Mouse (Mus musculus) hindbrain, embryonic 15.5 days (tissue): ENCODE results near the gene Apba2. TPM values are rescaled to one million over a fixed set of nuclear protein-coding genes. Genes with fewer than 3 reads are reported as not detected.

Experiments used
- ATAC-seq: fragments of 200-750 bp; cut with Nextera tagmentation; 2 replicates; pipeline ENCODE4 v1.8.0; 2017; ENCODE audit warnings: low read depth, moderate number of reproducible peaks, moderate TSS enrichment; ENCODE audit not compliant: low FRiP score
- H3K27ac ChIP-seq: fragments of 300-500 bp; sonication (generic); replicated peaks from 2 replicates; pipeline ENCODE4 v1.5.1; 2015; ENCODE audit warnings: mild to moderate bottlenecking, inconsistent platforms
- H3K27me3 ChIP-seq: fragments of 300-500 bp; sonication (generic); 2 replicates; pipeline ENCODE4 v1.6.1; 2015; ENCODE audit warnings: control low read depth, inconsistent platforms
- H3K36me3 ChIP-seq: fragments of 300-500 bp; sonication (generic); 2 replicates; pipeline ENCODE4 v1.6.1; 2015; ENCODE audit warnings: control low read depth, inconsistent platforms
- H3K4me1 ChIP-seq: fragments of 300-500 bp; sonication (generic); replicated peaks from 2 replicates; pipeline ENCODE4 v1.6.1; 2015; ENCODE audit warnings: control low read depth, inconsistent platforms
- H3K4me2 ChIP-seq: fragments of 300-500 bp; sonication (generic); 2 replicates; pipeline ENCODE4 v1.6.1; 2015; ENCODE audit warnings: moderate library complexity, mild to moderate bottlenecking, inconsistent platforms
- H3K4me3 ChIP-seq: fragments of 300-500 bp; sonication (generic); 2 replicates; pipeline ENCODE4 v1.5.1; 2015; ENCODE audit warnings: mild to moderate bottlenecking, inconsistent platforms
- H3K9ac ChIP-seq: fragments of 300-500 bp; sonication (generic); 2 replicates; pipeline ENCODE4 v1.6.1; 2015; ENCODE audit warnings: inconsistent platforms
- H3K9me3 ChIP-seq: fragments of 300-500 bp; sonication (generic); 2 replicates; pipeline ENCODE4 v1.6.1; 2016; ENCODE audit warnings: control low read depth, inconsistent platforms
- WGBS: fragments of 180-500 bp; shearing (Covaris S2); methylation state at CpG from one replicate; pipeline ENCODE4 v1.1.7; 2015; 5-methylcytosine and 5-hydroxymethylcytosine counted together
- polyA plus RNA-seq: library from polyadenylated mRNA; unstranded; fragments of >200 nt; fragmentation: Nextera tagmentation; extraction: Ambion mirVana; gene quantifications from 2 replicates; pipeline ENCODE4 v1.2.1, GENCODE M21; 2015

Gene Apba2
- polyA plus RNA-seq, 1 experiment from 2014 or later, result 175 TPM

DNA sequence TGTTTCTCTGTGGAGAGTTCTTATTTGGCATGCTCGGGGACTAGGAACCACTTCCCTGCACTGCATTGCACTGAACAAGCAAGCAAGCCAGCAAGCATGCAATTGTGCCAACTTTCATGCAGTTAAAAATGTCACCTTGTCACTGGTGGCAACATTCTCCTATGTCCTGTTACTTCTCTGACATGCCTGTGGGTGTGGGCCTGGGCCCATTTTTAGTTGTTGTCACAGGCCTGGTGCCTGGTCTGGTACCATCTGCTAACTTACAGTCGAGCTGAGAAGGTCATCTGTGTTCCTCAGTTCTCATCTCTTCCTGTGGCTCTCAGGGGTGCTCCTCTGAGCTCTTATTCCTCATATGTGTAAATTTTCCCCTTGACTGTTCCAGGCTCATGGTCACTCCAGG, 33.8 kb downstream of the Apba2 start:
- H3K4me1 ChIP-seq, result peaks cover 25% of the 10 kb centered on the region
- no peak overlapping the region for H3K4me3 ChIP-seq
- 86% methylated on average over 2 of the region's 2 CpGs for WGBS

DNA sequence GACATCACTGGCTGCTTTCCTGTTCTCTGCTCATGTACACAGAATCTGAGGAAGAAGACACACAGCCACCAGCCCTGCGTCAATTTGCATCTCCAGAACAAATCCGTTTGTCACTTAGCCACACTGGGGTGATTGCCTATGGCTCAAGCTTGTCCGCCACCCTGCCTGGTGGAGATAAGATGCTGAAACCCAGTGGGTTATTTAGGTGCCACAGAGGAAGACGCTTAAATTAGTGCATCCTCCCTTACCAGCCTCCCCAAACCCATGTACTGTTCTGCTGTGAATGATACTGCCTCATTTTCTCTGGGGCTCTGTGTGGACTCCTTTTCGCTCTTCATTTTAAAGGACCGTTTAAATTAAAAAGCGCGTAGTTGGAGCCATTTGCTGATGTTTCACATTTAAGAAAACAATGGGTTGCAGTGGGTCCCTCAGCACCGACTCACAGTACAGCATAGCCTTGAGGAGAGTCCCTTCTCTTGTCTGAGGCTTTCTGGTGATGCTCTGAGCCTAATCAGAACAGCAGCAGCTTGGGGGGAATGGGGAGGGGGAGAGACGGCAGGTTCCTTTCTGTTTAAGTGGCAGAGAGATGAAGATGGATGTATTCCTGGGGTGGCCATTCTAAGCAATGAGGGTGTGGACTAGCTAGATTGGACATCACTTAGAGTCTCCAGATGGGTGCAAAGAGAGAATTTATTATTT, 38.1 kb downstream of the Apba2 start:
- peak overlapping the region; percentile 17; the same call in 1 of the 2 replicates for H3K9ac ChIP-seq
- no peaks in the 10 kb centered on the region for H3K27me3 ChIP-seq
- peak overlapping the region; percentile 79 for H3K27ac ChIP-seq
- 21% methylated on average over 10 of the region's 10 CpGs for WGBS
- no peak overlapping the region for H3K4me3 ChIP-seq
- H3K4me1 ChIP-seq, result peaks cover 18% of the 10 kb centered on the region
- no peaks in the 10 kb centered on the region for H3K9me3 ChIP-seq
- ATAC-seq, result peak; percentile 65
- H3K36me3 ChIP-seq, result no peaks in the 10 kb centered on the region
- H3K4me2 ChIP-seq, result peak overlapping the region; percentile 21

More for the DNA sequence above, 33.8 kb downstream of the Apba2 start:
- Histone ChIP-seq H3K27me3 (no peaks in the 10 kb centered on the region), H3K9me3 (no peaks in the 10 kb centered on the region), H3K4me2 (no peak overlapping the region), H3K36me3 (no peaks in the 10 kb centered on the region), H3K9ac (no peak overlapping the region), H3K27ac (no peak overlapping the region)
- ATAC-seq, result no peak

DNA sequence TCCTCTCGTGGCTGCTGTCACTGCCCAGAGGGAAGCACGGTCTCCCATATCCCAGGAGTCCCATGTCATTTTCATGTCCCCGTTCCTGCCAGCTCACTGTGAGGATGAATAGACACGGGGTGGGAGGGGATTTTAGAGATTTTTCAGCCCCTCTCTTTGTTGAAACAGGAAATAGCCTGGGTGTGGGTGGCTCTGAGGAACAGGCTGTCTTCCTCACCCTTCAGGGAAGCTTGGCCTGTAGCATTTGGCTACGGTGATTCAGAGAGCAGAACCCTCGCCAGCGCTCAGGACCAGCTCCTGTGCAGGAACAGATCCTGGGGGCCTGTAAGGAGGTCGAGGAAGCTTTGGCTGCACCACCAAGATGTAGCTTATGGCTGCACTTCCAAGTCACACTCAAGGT, 45.3 kb downstream of the Apba2 start:
- 81% methylated on average over 8 of the region's 8 CpGs for WGBS
- no peaks in the 10 kb centered on the region for H3K36me3 ChIP-seq
- H3K4me2 ChIP-seq, result no peak overlapping the region
- H3K27me3 ChIP-seq, result no peaks in the 10 kb centered on the region
- ATAC-seq, result no peak
- H3K4me3 ChIP-seq, result no peak overlapping the region
- H3K4me1 ChIP-seq, result peaks cover 18% of the 10 kb centered on the region
- H3K9me3 ChIP-seq, result no peaks in the 10 kb centered on the region
- H3K27ac ChIP-seq, result no peak overlapping the region
- H3K9ac ChIP-seq, result no peak overlapping the region

DNA sequence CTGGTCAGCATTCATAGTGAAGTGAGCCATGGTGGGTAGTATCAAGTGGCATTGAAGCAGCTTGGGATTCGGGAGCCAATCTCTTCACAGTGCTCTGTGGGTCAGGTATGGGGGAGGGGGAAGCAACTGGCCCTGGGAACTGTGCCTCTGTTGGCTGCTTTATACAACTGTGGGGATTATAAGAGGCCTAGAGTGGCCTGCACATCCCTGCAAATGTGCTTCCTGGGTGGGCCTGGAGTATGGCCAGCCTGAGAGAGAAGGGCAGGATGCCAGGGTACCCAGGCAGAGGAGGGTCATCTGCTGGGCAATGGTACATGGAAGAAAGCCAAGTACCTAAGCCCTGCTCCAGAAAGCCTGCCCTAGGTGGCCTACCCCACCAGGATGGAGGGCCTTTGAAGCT, 49.4 kb downstream of the Apba2 start:
- Histone ChIP-seq H3K36me3 (peaks cover 3% of the 10 kb centered on the region), H3K9me3 (no peaks in the 10 kb centered on the region), H3K27me3 (no peaks in the 10 kb centered on the region), H3K9ac (no peak overlapping the region), H3K4me2 (no peak overlapping the region), H3K4me1 (peaks cover 18% of the 10 kb centered on the region), H3K4me3 (no peak overlapping the region), H3K27ac (no peak overlapping the region)
- WGBS, result 61% methylated on average over 1 of the region's 1 CpGs
- ATAC-seq, result peak; percentile 71

DNA sequence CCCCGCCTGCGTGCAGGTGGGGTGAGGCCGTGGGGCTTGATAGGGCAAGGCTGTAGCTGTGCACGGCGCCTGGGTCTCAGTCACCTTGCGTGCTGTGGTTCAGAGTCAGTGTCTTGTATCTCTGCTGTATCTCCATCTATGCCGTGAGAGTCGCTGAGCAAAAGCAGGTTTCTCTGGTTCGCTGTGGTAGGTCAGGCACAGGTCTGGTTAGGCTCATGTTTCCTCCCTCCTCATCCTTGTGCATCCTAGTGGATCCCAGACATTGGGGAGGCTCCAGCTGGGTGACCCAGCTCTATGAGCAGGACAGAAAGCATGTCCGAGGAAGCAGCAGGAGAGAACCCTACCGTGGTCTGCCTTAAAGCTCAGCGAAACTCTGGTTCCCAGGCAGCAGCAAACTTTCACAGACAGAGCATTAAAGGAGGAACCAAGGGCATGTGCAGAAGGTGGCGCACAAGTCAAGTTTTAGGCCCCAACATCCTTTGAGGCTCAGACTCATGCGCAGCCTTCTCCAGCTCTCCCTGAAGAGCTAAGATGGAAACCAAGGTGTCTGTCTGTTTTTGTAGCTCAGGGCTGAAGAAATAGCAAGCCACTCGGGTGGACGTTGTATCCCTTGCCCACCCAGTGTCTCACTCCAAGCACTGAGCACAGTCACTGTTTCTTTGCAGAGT, 51.2 kb downstream of the Apba2 start:
- no peak overlapping the region for H3K9ac ChIP-seq
- no peak overlapping the region for H3K4me2 ChIP-seq
- WGBS, result 84% methylated on average over 14 of the region's 16 CpGs
- no peaks in the 10 kb centered on the region for H3K9me3 ChIP-seq
- H3K4me3 ChIP-seq, result no peak overlapping the region
- ATAC-seq, result no peak
- no peak overlapping the region for H3K27ac ChIP-seq
- no peaks in the 10 kb centered on the region for H3K27me3 ChIP-seq
- peaks cover 18% of the 10 kb centered on the region for H3K4me1 ChIP-seq
- H3K36me3 ChIP-seq, result peaks cover 3% of the 10 kb centered on the region

DNA sequence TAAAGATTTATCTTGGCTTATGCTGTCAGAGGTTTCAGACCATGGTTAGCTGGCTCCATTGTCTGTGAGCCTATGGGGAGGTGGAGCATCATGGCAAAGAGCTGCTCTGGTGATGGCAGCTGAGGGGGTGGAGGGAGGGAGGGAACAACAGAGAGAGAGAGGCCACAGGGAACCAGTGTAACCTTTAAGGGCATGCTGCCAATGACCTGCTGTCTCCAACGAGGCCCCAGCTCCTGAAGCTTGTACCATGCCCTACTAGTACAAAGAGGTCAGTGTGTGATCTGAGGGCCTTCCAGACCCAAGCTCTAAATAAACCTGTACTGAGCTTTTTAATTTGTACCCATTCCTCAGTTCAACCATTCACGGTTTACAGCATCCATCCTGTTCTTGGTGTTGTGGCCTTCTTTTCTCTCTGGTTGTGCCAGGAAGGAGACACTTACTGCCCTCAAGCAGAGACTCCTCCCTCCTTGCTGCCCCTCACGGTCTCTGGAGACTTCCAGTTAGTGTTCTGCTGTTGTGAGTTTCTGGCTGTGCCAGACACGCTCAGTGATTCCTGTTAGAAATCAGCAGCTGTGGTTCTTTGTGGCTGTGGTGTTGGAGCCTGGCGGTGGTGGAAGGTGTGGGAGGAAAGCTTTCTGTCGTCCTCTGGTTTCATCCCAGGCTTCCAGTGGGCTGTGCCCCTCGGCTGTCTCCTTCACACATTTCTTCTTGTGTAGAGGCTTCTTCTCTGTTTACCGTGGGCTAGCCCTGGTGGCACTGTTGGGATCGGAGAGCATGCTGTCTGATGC, 60.4 kb downstream of the Apba2 start:
- 54% methylated on average over 9 of the region's 9 CpGs for WGBS
- no peak for ATAC-seq
- no peak overlapping the region for H3K27ac ChIP-seq

DNA sequence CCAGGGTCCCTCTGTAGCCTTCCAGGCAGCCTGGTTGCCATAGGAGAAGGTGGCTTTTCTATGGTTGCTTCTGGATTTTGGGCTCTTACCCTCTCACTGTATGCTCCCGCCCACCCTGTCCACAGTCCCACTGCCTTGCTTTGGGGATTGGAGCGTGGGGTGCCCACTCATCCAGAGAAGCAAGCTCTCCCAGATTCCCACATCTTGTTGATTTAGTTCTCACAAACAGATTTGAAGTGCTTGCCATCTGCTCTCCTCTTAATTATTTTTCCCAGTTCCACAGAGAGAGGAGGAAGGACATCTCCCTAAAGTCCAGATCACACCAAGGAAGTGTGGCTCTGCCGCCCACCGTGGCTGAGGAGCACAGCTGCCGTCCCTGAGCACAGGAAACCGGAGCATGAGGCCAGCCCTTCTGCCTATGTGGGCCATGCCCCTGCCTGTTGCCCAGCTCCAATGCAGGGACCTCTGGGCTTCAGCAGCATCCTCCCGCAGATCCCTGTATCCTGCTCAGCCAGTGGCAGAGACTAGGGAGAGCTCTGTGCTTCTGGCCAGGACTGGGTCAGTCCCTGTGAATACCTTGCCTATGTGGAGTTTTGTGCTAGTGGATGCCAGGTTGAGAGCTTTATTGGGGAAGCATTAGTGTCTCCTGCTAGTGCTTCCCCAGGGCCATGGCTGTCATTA, 63.5 kb downstream of the Apba2 start:
- ATAC-seq, result no peak
- H3K9ac ChIP-seq, result no peak overlapping the region
- no peaks in the 10 kb centered on the region for H3K36me3 ChIP-seq
- WGBS, result 60% methylated on average over 7 of the region's 7 CpGs
- no peak overlapping the region for H3K4me3 ChIP-seq
- H3K9me3 ChIP-seq, result no peaks in the 10 kb centered on the region
- H3K4me2 ChIP-seq, result no peak overlapping the region
- no peaks in the 10 kb centered on the region for H3K27me3 ChIP-seq
- H3K4me1 ChIP-seq, result peaks cover 44% of the 10 kb centered on the region
- no peak overlapping the region; the same call in 1 of the 2 replicates for H3K27ac ChIP-seq

More for the DNA sequence above, 60.4 kb downstream of the Apba2 start:
- Histone ChIP-seq H3K4me3 (no peak overlapping the region), H3K36me3 (no peaks in the 10 kb centered on the region), H3K9ac (no peak overlapping the region), H3K4me1 (peaks cover 24% of the 10 kb centered on the region), H3K27me3 (no peaks in the 10 kb centered on the region), H3K9me3 (no peaks in the 10 kb centered on the region), H3K4me2 (no peak overlapping the region)

DNA sequence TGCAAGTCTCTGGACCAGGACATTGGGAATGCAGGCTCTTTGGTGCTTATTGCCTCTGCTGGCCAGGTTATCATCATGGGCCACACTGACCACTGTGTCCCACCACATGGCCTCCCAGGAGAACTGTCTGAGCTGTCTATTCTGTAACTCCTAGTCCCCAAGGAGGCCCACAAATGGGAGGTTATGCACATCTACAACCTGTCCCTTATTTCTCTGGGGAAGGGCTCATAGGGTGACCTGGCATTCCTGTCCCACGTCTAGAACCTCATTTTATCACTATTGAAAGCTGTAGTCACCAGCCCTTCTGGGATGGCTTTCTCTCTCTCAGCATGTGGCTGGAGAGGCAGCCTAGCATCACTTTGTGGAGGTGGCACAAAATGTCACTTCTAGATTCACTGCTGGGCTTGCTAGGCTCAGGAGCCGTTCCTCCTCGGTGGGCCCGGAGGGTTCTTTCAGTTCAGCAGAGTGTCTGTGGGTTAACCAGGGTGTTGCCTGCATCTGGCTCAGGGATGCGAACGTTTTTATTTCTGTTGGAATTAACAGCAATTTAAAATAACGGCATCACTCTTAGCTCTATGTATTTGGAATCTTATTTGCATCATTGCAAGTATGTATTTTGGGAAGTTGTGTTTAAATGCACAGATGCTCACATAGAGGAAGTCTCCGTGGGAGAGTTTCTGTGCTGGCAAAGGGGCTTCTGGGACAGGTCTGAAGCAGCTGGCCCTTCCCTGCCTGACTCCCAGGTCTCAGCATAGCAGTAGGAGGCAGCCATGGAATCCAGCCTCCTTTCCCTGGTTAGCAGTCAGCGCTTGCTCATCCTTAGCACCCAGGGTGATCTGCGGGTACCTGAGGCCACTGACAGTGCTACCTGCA, 65.1 kb downstream of the Apba2 start:
- WGBS, result 63% methylated on average over 10 of the region's 10 CpGs
- Histone ChIP-seq H3K9me3 (no peaks in the 10 kb centered on the region), H3K9ac (no peak overlapping the region), H3K27ac (no peak overlapping the region), H3K36me3 (no peaks in the 10 kb centered on the region), H3K4me2 (no peak overlapping the region), H3K4me3 (no peak overlapping the region), H3K27me3 (no peaks in the 10 kb centered on the region), H3K4me1 (peaks cover 44% of the 10 kb centered on the region)
- ATAC-seq, result no peak

DNA sequence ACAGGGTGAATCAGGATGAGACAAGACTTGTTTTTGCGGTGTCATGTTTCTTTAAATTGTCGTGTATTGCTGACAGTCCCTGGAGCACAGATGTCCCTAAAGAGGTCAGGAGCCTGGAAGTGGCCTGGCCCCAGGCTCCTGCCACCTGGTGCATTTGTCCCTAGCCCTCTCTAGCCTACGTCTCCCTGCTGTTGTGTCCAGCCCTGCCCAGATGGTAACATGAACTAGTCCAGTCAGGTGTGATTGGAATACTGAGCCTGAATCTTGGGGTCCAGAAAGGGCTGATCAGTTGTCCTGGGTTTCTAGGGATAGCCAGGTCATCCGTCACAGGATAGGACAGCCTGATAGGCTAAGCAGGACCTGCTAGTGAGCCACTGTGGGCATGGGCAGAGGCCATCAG, 67.2 kb downstream of the Apba2 start:
- H3K9me3 ChIP-seq, result no peaks in the 10 kb centered on the region
- H3K4me2 ChIP-seq, result no peak overlapping the region
- H3K4me3 ChIP-seq, result no peak overlapping the region
- no peak overlapping the region for H3K27ac ChIP-seq
- no peak for ATAC-seq
- 64% methylated on average over 4 of the region's 4 CpGs for WGBS
- H3K9ac ChIP-seq, result no peak overlapping the region
- H3K4me1 ChIP-seq, result peaks cover 44% of the 10 kb centered on the region
- H3K36me3 ChIP-seq, result no peaks in the 10 kb centered on the region
- H3K27me3 ChIP-seq, result no peaks in the 10 kb centered on the region

DNA sequence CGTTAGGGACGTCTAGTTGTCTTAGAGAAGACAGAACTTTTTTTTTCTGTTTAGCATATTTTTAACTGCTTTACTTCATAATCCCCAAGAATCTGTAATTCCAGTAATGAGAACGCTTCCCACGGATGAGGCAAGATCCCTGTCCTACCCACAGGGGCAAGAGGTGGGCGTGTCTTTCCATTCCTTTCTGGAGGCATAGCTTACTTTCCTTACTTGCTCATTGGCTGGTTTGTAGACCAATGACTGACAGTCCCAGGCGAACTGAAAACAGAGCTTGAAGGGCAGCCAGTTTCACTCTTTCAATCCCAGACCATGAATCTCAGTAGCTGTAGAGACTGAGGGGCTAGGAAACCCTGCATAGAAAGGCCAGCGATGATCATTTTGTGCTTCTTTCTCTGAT, 68.2 kb downstream of the Apba2 start:
- peaks cover 48% of the 10 kb centered on the region for H3K4me1 ChIP-seq
- no peaks in the 10 kb centered on the region for H3K27me3 ChIP-seq
- WGBS, result 62% methylated on average over 7 of the region's 7 CpGs
- no peak overlapping the region for H3K4me2 ChIP-seq
- no peaks in the 10 kb centered on the region for H3K36me3 ChIP-seq
- H3K9me3 ChIP-seq, result no peaks in the 10 kb centered on the region
- H3K9ac ChIP-seq, result no peak overlapping the region
- no peak for ATAC-seq
- H3K27ac ChIP-seq, result no peak overlapping the region
- H3K4me3 ChIP-seq, result no peak overlapping the region

DNA sequence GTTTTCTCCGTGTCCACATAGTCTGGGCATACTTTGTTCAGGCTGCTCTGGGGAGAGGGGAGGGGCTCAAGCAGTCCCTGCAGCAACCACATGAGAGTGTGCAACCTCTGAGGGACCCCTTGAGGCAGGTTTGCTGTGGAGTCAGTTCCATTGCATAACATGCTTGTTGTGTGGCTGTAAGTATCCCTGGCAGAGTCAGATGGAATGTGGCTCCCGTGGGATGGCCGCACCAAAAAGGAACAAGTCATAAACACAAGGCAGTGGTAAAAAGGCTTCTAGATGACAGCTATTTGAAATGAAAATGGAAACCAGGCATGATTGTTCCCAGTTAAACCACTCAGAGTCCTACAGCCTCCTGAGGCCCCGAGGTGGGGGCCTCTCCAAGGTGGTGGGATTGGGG, 69.4 kb downstream of the Apba2 start:
- H3K4me2 ChIP-seq, result no peak overlapping the region
- no peak overlapping the region for H3K27ac ChIP-seq
- peaks cover 36% of the 10 kb centered on the region for H3K4me1 ChIP-seq
- no peaks in the 10 kb centered on the region for H3K27me3 ChIP-seq
- no peaks in the 10 kb centered on the region for H3K36me3 ChIP-seq
- WGBS, result 95% methylated on average over 4 of the region's 4 CpGs
- H3K9ac ChIP-seq, result no peak overlapping the region
- H3K9me3 ChIP-seq, result no peaks in the 10 kb centered on the region
- no peak overlapping the region for H3K4me3 ChIP-seq
- ATAC-seq, result no peak
